Mouse (Mus musculus): ENCODE results near the gene Ptn. TPM values are rescaled to one million over a fixed set of nuclear protein-coding genes. Genes with fewer than 3 reads are reported as not detected.

Ptn gene
- 232 and 445 TPM in 2 replicates for polyA plus RNA-seq (2015; fragmentation: Nextera tagmentation; extraction: Ambion mirVana)

DNA sequence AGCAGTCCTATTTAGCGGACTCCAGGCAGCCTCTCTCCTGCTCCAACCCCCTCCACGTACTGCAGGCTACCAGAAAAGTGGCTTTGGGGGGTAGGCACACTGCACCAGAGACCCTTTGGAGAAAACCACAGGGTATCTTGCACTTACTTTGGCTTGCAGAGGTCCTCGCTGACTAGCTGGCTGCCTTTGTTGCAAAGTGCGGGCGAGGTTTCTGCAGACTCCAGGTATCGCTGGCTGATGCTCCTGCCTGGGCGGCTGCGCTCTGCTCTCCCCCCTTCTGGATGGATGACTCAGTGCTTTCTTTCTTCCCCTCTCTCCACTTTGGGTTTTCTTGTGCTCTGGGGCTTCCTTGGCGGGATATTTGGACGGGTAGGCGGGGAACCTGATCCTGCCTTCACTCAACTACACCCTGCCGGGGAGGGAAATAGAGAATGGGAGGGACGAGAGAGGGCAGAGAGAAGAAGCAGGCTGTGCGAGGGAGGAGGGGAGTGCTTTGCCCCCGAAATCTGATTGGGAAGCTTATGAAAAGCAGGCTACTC is at the start of gene Ptn:
TSS of gene Ptn (minus strand) at position 474 of the 539 bp plus-strand sequence.

Small RNAs within 50 kb of the gene (microRNA-seq; reads per million reads assigned to microRNA genes)
- not detected for gene Gm25111 (ENCODE audit: borderline replicate concordance, insufficient number of aligned reads)
